Mouse (Mus musculus): ENCODE data around the gene Gm38392.
A peak's percentile ranks its signal among the peaks of the same experiment; 100 is the strongest.

Gene Gm38392

GRCm38 (mm10) chr3:88238866-88239391, 48.1 kb downstream of the Gm38392 start:
- ATAC-seq (ENCODE audit: insufficient number of reproducible peaks, low FRiP score, low TSS enrichment) = no peak

- 0 out of 2 replicates have a peak, but pooled peaks have one; percentile 23 for ATAC-seq (ENCODE audit: insufficient number of reproducible peaks, low FRiP score, low TSS enrichment)
These were observed 49.3 kb downstream of the Gm38392 start for GRCm38 (mm10) chr3:88237556-88238194.

- no peak for ATAC-seq (ENCODE audit: insufficient number of reproducible peaks, low FRiP score, low TSS enrichment)
These were observed 49.9 kb downstream of the Gm38392 start for GRCm38 (mm10) chr3:88237161-88237555.

- ATAC-seq (ENCODE audit: insufficient number of reproducible peaks, low FRiP score, low TSS enrichment) = no peak
These were observed 51.4 kb downstream of the Gm38392 start for GRCm38 (mm10) chr3:88235616-88236015.

GRCm38 (mm10) chr3:88235216-88235615, 51.8 kb downstream of the Gm38392 start:
- no peak for ATAC-seq (ENCODE audit: insufficient number of reproducible peaks, low FRiP score, low TSS enrichment)

GRCm38 (mm10) chr3:88234041-88234440, 53.0 kb downstream of the Gm38392 start:
- ATAC-seq (ENCODE audit: insufficient number of reproducible peaks, low FRiP score, low TSS enrichment) = no peak

GRCm38 (mm10) chr3:88232851-88233649, 54.0 kb downstream of the Gm38392 start:
- ATAC-seq (ENCODE audit: insufficient number of reproducible peaks, low FRiP score, low TSS enrichment) = no peak

- ATAC-seq (ENCODE audit: insufficient number of reproducible peaks, low FRiP score, low TSS enrichment) = peak; percentile 26; the same call in 1 of the 2 replicates
These were observed 54.7 kb downstream of the Gm38392 start for GRCm38 (mm10) chr3:88232301-88232702.

- ATAC-seq (ENCODE audit: insufficient number of reproducible peaks, low FRiP score, low TSS enrichment) = no peak
These were observed 55.9 kb downstream of the Gm38392 start for GRCm38 (mm10) chr3:88231061-88231641.

- no peak for ATAC-seq (ENCODE audit: insufficient number of reproducible peaks, low FRiP score, low TSS enrichment)
These were observed 56.6 kb downstream of the Gm38392 start for GRCm38 (mm10) chr3:88230262-88231047.

GRCm38 (mm10) chr3:88229526-88229925, 57.5 kb downstream of the Gm38392 start:
- ATAC-seq (ENCODE audit: insufficient number of reproducible peaks, low FRiP score, low TSS enrichment) = no peak

- ATAC-seq (ENCODE audit: insufficient number of reproducible peaks, low FRiP score, low TSS enrichment) = peak; percentile 29; the same call in 1 of the 2 replicates
These were observed 58.1 kb downstream of the Gm38392 start for GRCm38 (mm10) chr3:88228906-88229305.

- ATAC-seq (ENCODE audit: insufficient number of reproducible peaks, low FRiP score, low TSS enrichment) = no peak
These were observed 59.0 kb downstream of the Gm38392 start for GRCm38 (mm10) chr3:88227976-88228375.

- no peak for ATAC-seq (ENCODE audit: insufficient number of reproducible peaks, low FRiP score, low TSS enrichment)
These were observed 59.8 kb downstream of the Gm38392 start for GRCm38 (mm10) chr3:88227260-88227659.

GRCm38 (mm10) chr3:88226101-88226845, 60.7 kb downstream of the Gm38392 start:
- ATAC-seq (ENCODE audit: insufficient number of reproducible peaks, low FRiP score, low TSS enrichment) = peak; percentile 82

GRCm38 (mm10) chr3:88224929-88225328, 62.1 kb downstream of the Gm38392 start:
- ATAC-seq (ENCODE audit: insufficient number of reproducible peaks, low FRiP score, low TSS enrichment) = no peak

- no peak for ATAC-seq (ENCODE audit: insufficient number of reproducible peaks, low FRiP score, low TSS enrichment)
These were observed 64.6 kb downstream of the Gm38392 start for GRCm38 (mm10) chr3:88222446-88222845.

- no peak for ATAC-seq (ENCODE audit: insufficient number of reproducible peaks, low FRiP score, low TSS enrichment)
These were observed 65.3 kb downstream of the Gm38392 start for GRCm38 (mm10) chr3:88221519-88222390.

GRCm38 (mm10) chr3:88220842-88221241, 66.2 kb downstream of the Gm38392 start:
- no peak for ATAC-seq (ENCODE audit: insufficient number of reproducible peaks, low FRiP score, low TSS enrichment)

Measured in cerebellum, adult (tissue).